24 mouse cellular contexts compared by ENCODE assay signal in genomic region chr10:94381393-94381740, GRCm38 (mm10).
DNase-seq lines count a peak whose midpoint lies in the region; ATAC-seq and TF ChIP-seq lines count a peak whose summit lies in the region.
"Had no signal": no experiment of that assay in that cellular context is flagged by ENCODE, and none has a peak within 500 bp of the region (broad histone marks: within the 10 kb centered on the region; RNA-seq: fewer than 3 reads in every experiment).

No protein-coding gene starts in this region.

- H3K27me3 ChIP-seq in hindbrain, embryonic 10.5 days (ENCODE audit: insufficient read depth, poor library complexity, severe bottlenecking), result no peaks in the 10 kb centered on the region
- H3K27me3 ChIP-seq in hindbrain, embryonic 13.5 days, result no peaks in the 10 kb centered on the region
- no peaks in the 10 kb centered on the region for H3K27me3 ChIP-seq in CH12.LX (replicated peaks)
- H3K27me3 ChIP-seq: heart, embryonic 15.5 days; liver, embryonic 12.5 days; neural tube, embryonic 12.5 days had no signal

- H3K27ac ChIP-seq in hindbrain, embryonic 10.5 days, result peak overlapping the region; percentile 69
- no peak overlapping the region; the same call in 1 of the 2 replicates for H3K27ac ChIP-seq in hindbrain, embryonic 13.5 days
- 0 out of 2 replicates have a peak overlapping the region, but pooled peaks have one; percentile 19 for H3K27ac ChIP-seq in left cerebral cortex, adult 2 months
- peak overlapping the region; percentile 42 for H3K27ac ChIP-seq in CH12.LX (ENCODE audit: insufficient read depth, low read depth)
- H3K27ac ChIP-seq: heart, embryonic 15.5 days; hindbrain, embryonic 14.5 days; liver, embryonic 12.5 days; neural tube, embryonic 12.5 days had no signal

- no peak overlapping the region for H3K4me3 ChIP-seq in hindbrain, embryonic 10.5 days
- no peak overlapping the region for H3K4me3 ChIP-seq in hindbrain, embryonic 13.5 days
- H3K4me3 ChIP-seq in left cerebral cortex, adult 2 months, result no peak overlapping the region
- H3K4me3 ChIP-seq in CH12.LX (replicated peaks in 1 of 3; ENCODE audit: low read depth in 2 of 3, low read length in 2 of 3, poor library complexity in 1 of 3), result no peak overlapping the region
- H3K4me3 ChIP-seq: erythroblast, embryonic 14.5 days; heart, embryonic 15.5 days; liver, embryonic 12.5 days; myocyte; neural tube, embryonic 12.5 days had no signal

- H3K79me2 ChIP-seq in CH12.LX (replicated peaks; ENCODE audit: control insufficient read depth, extremely low read depth, insufficient read depth, poor library complexity, severe bottlenecking), result peaks cover 87% of the 10 kb centered on the region

- DNase-seq in hindbrain, embryonic 10.5 days (ENCODE audit: low spot score), result no peak
- no peak for DNase-seq in left cerebral cortex, adult 2 months (ENCODE audit: extremely low spot score in 1 of 2, low spot score in 2 of 2)
- DNase-seq in left cerebral cortex, postnatal 25 days (ENCODE audit: low spot score in 2 of 2), result no peak
- DNase-seq in CH12.LX (ENCODE audit: extremely low read depth), result no peak
- DNase-seq in urinary bladder, adult 2 months (ENCODE audit: low spot score), result no peak
- DNase-seq: cerebellum, adult 11-12 months; cerebellum, adult 9-11 months; gastrocnemius, postnatal 10 days; heart, postnatal 36 days; liver, postnatal 0 days; right cerebral cortex, adult 18-20 months; spleen, adult 18-20 months; thymus, postnatal 14 days had no signal

- peaks cover 11% of the 10 kb centered on the region for H3K36me3 ChIP-seq in hindbrain, embryonic 10.5 days
- peaks cover 5% of the 10 kb centered on the region for H3K36me3 ChIP-seq in hindbrain, embryonic 13.5 days
- peaks cover 58 to 82% of the 10 kb centered on the region in 2 experiments for H3K36me3 ChIP-seq in CH12.LX (replicated peaks in 1 of 2; ENCODE audit: control insufficient read depth in 1 of 2, insufficient read depth in 1 of 2, low read length in 1 of 2)
- H3K36me3 ChIP-seq: heart, embryonic 15.5 days; liver, embryonic 12.5 days had no signal

- H3K4me2 ChIP-seq in hindbrain, embryonic 13.5 days, result no peak overlapping the region
- no peak overlapping the region for H3K4me2 ChIP-seq in CH12.LX (ENCODE audit: insufficient read depth, low read depth, poor library complexity, severe bottlenecking)
- H3K4me2 ChIP-seq: heart, embryonic 15.5 days; hindbrain, embryonic 14.5 days; liver, embryonic 12.5 days; neural tube, embryonic 12.5 days had no signal

- dilution Hi-C loops in CH12.LX (cut with MboI; ENCODE audit: extremely low pct_ligation_motif_present, extremely low pct_unique_long_range_greater_than_20kb, low sequenced_read_pairs), result no loop called here

- 77% methylated on average over 4 of the region's 4 CpGs for WGBS in hindbrain, embryonic 10.5 days
- 88% methylated on average over 4 of the region's 4 CpGs for WGBS in hindbrain, embryonic 13.5 days

- intact Hi-C loops in left cerebral cortex, adult 2 months (cut with DNase I), result no loop called here
- intact Hi-C loops in left cerebral cortex, postnatal 25 days (cut with DNase I), result no loop called here

- ATAC-seq in hindbrain, embryonic 13.5 days (ENCODE audit: low FRiP score), result no peak
- peak; percentile 8; the same call in 1 of the 2 replicates for ATAC-seq in megakaryocyte, adult 5-6 weeks (ENCODE audit: poor library complexity, severe bottlenecking)
- ATAC-seq: forebrain, embryonic 16.5 days; intestine, postnatal 0 days; liver, embryonic 12.5 days; liver, postnatal 0 days; midbrain, embryonic 16.5 days had no signal

- no peak for TF ChIP-seq CTCF in left cerebral cortex, adult 2 months (IDR thresholded peaks at IDR 0.05)
- TF ChIP-seq CTCF in CH12.LX (conservative IDR thresholded peaks at IDR 0.05 in 1 of 2, IDR thresholded peaks at IDR 0.05 in 1 of 2; ENCODE audit: low read depth in 2 of 2, low read length in 2 of 2), result no peak

- TF ChIP-seq EP300 in CH12.LX (IDR thresholded peaks at IDR 0.05; ENCODE audit: low read length), result no peak

- H3K9ac ChIP-seq in hindbrain, embryonic 13.5 days, result no peak overlapping the region
- H3K9ac ChIP-seq in CH12.LX (ENCODE audit: insufficient read depth, low read depth), result no peak overlapping the region
- H3K9ac ChIP-seq: heart, embryonic 15.5 days; hindbrain, embryonic 14.5 days; liver, embryonic 12.5 days; liver, postnatal 0 days; neural tube, embryonic 12.5 days had no signal

- peaks cover 25% of the 10 kb centered on the region for H3K9me3 ChIP-seq in hindbrain, embryonic 10.5 days
- peaks cover 21% of the 10 kb centered on the region for H3K9me3 ChIP-seq in hindbrain, embryonic 13.5 days
- peaks cover 21% of the 10 kb centered on the region for H3K9me3 ChIP-seq in CH12.LX (replicated peaks; ENCODE audit: low read length)

- no peak for TF ChIP-seq POLR2A in CH12.LX (IDR thresholded peaks at IDR 0.05; ENCODE audit: low read depth, low read length)

- no peak for TF ChIP-seq RAD21 in CH12.LX (IDR thresholded peaks at IDR 0.05; ENCODE audit: low read depth, low read length)

- in situ Hi-C loops in CH12.LX (cut with MboI; ENCODE audit: low pct_ligation_motif_present, low pct_unique_long_range_greater_than_20kb, low sequenced_read_pairs), result no loop called here

- peaks cover 36% of the 10 kb centered on the region for H3K4me1 ChIP-seq in hindbrain, embryonic 10.5 days (replicated peaks)
- H3K4me1 ChIP-seq in hindbrain, embryonic 13.5 days (replicated peaks), result peaks cover 32% of the 10 kb centered on the region
- peaks cover 33 to 52% of the 10 kb centered on the region in 2 experiments for H3K4me1 ChIP-seq in CH12.LX (ENCODE audit: control insufficient read depth in 1 of 2, insufficient read depth in 2 of 2)
- H3K4me1 ChIP-seq: liver, embryonic 12.5 days had no signal

TF ChIP-seq in CH12.LX, 34 proteins besides CTCF, POLR2A, EP300 and RAD21:
- TF ChIP-seq IRF4 (IDR thresholded peaks at IDR 0.05; ENCODE audit: low read depth, low read length), result no peak
- TF ChIP-seq ZKSCAN1 (IDR thresholded peaks at IDR 0.05; ENCODE audit: borderline replicate concordance, low read depth, low read length), result peak; percentile 92
